Mouse (Mus musculus): ENCODE results near the gene Trappc2. TPM values are rescaled to one million over a fixed set of nuclear protein-coding genes. Genes with fewer than 3 reads are reported as not detected.

Trappc2 gene
- polyA plus RNA-seq, 1 experiment from 2014 or later: 29.0 TPM

GRCm38 (mm10) chrX:166477393-166477792 is 37.0 kb downstream of the Trappc2 start:
- Histone ChIP-seq H3K4me1 (no peaks in the 10 kb centered on the region), H3K4me3 (replicated peaks) (peak overlapping the region; percentile 25), H3K36me3 (no peaks in the 10 kb centered on the region), H3K9me3 (replicated peaks) (no peaks in the 10 kb centered on the region), H3K4me2 (replicated peaks) (peak overlapping the region; percentile 47), H3K9ac (no peak overlapping the region), H3K27ac (replicated peaks) (no peak overlapping the region), H3K27me3 (no peaks in the 10 kb centered on the region)
- no peak for ATAC-seq (ENCODE audit: insufficient number of reproducible peaks, low FRiP score, low TSS enrichment, low read depth)
- 39% methylated on average over 6 of the region's 6 CpGs for WGBS

GRCm38 (mm10) chrX:166478631-166479364 is 38.4 kb downstream of the Trappc2 start:
- Histone ChIP-seq H3K27me3 (no peaks in the 10 kb centered on the region), H3K4me1 (no peaks in the 10 kb centered on the region), H3K4me3 (replicated peaks) (peak overlapping the region; percentile 57), H3K36me3 (no peaks in the 10 kb centered on the region), H3K9ac (peak overlapping the region; percentile 35), H3K27ac (replicated peaks) (peak overlapping the region; percentile 87), H3K9me3 (replicated peaks) (no peaks in the 10 kb centered on the region), H3K4me2 (replicated peaks) (peak overlapping the region; percentile 47)
- peak; percentile 34; the same call in 1 of the 2 replicates for ATAC-seq (ENCODE audit: insufficient number of reproducible peaks, low FRiP score, low TSS enrichment, low read depth)
- WGBS: 18% methylated on average over 28 of the region's 28 CpGs

- ATAC-seq (ENCODE audit: insufficient number of reproducible peaks, low FRiP score, low TSS enrichment, low read depth): peak; percentile 97
- no peaks in the 10 kb centered on the region for H3K9me3 ChIP-seq (replicated peaks)
- H3K4me3 ChIP-seq (replicated peaks): peak within 1 kb of the TSS; percentile 57
- H3K9ac ChIP-seq: peak within 1 kb of the TSS; percentile 35
- H3K36me3 ChIP-seq: no peaks in the 10 kb centered on the region
- H3K4me2 ChIP-seq (replicated peaks): peak within 1 kb of the TSS; percentile 47
- WGBS: 17% methylated on average over 39 of the region's 41 CpGs
- peak within 1 kb of the TSS; percentile 87 for H3K27ac ChIP-seq (replicated peaks)
- no peaks in the 10 kb centered on the region for H3K4me1 ChIP-seq
- no peaks in the 10 kb centered on the region for H3K27me3 ChIP-seq
Measured at GRCm38 (mm10) chrX:166479365-166479983, 39.1 kb downstream of the Trappc2 start, which contains the start of gene Rab9. Gene Rab9, minus strand, starts transcription at chrX:166479867.

- Histone ChIP-seq H3K4me1 (no peaks in the 10 kb centered on the region), H3K36me3 (no peaks in the 10 kb centered on the region), H3K9ac (no peak overlapping the region), H3K27me3 (no peaks in the 10 kb centered on the region), H3K9me3 (replicated peaks) (no peaks in the 10 kb centered on the region), H3K27ac (replicated peaks) (no peak overlapping the region), H3K4me3 (replicated peaks) (no peak overlapping the region), H3K4me2 (replicated peaks) (no peak overlapping the region)
- no peak for ATAC-seq (ENCODE audit: insufficient number of reproducible peaks, low FRiP score, low TSS enrichment, low read depth)
- WGBS: 89% methylated on average over 2 of the region's 2 CpGs
Measured at GRCm38 (mm10) chrX:166495052-166495451, 54.7 kb downstream of the Trappc2 start.

DNA sequence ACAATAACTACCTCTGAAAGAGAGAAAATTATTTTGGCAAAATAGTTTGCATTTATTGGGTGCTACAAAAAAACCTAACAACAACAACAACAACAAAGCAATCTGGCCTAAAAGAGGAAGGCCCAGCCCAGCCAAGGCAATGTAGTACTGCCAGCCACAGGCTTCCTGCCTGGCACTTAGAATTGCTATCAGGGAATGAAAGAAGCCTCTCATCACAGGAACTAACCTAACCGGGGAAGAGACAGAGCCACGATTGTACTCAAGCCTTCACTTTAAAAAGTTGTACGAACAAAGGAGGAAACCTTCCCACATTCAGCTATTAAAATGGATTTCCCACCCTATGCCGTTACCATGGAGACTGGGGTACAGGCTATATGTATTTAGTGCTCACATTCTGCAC is 57.4 kb downstream of the Trappc2 start:
- 61% methylated on average over 4 of the region's 4 CpGs for WGBS
- Histone ChIP-seq H3K4me1 (no peaks in the 10 kb centered on the region), H3K36me3 (no peaks in the 10 kb centered on the region), H3K4me2 (replicated peaks) (no peak overlapping the region), H3K27ac (replicated peaks) (no peak overlapping the region), H3K4me3 (replicated peaks) (no peak overlapping the region), H3K9me3 (replicated peaks) (no peaks in the 10 kb centered on the region), H3K9ac (no peak overlapping the region), H3K27me3 (no peaks in the 10 kb centered on the region)
- ATAC-seq (ENCODE audit: insufficient number of reproducible peaks, low FRiP score, low TSS enrichment, low read depth): no peak

- no peak overlapping the region for H3K4me2 ChIP-seq (replicated peaks)
- WGBS: 73% methylated on average over 1 of the region's 1 CpGs
- no peak for ATAC-seq (ENCODE audit: insufficient number of reproducible peaks, low FRiP score, low TSS enrichment, low read depth)
- no peaks in the 10 kb centered on the region for H3K27me3 ChIP-seq
- no peaks in the 10 kb centered on the region for H3K9me3 ChIP-seq (replicated peaks)
- H3K27ac ChIP-seq (replicated peaks): no peak overlapping the region
- no peak overlapping the region for H3K9ac ChIP-seq
- H3K4me1 ChIP-seq: no peaks in the 10 kb centered on the region
- H3K4me3 ChIP-seq (replicated peaks): no peak overlapping the region
- no peaks in the 10 kb centered on the region for H3K36me3 ChIP-seq
Measured at GRCm38 (mm10) chrX:166499496-166500190, 59.3 kb downstream of the Trappc2 start.

Other genes starting within 250 kb of the Trappc2 start
- gene Gpm6b, start 201.7 kb upstream of the Trappc2 start, polyA plus RNA-seq (2015; fragmentation: Nextera tagmentation; extraction: Ambion mirVana): 27.8 and 28.5 TPM in 2 replicates
- 6.5 and 7.1 TPM in 2 replicates for gene Ofd1, start 130 bp downstream of the Trappc2 start, polyA plus RNA-seq (2015; fragmentation: Nextera tagmentation; extraction: Ambion mirVana)
- gene Rab9, start 39.3 kb downstream of the Trappc2 start, polyA plus RNA-seq (2015; fragmentation: Nextera tagmentation; extraction: Ambion mirVana): 49.8 and 51.9 TPM in 2 replicates
- gene Tceanc, start 78.0 kb downstream of the Trappc2 start, polyA plus RNA-seq (2015; fragmentation: Nextera tagmentation; extraction: Ambion mirVana): 6.5 and 6.8 TPM in 2 replicates
- 159 and 164 TPM in 2 replicates for gene Egfl6, start 145.1 kb downstream of the Trappc2 start, polyA plus RNA-seq (2015; fragmentation: Nextera tagmentation; extraction: Ambion mirVana)

Measured in embryonic facial prominence, embryonic 15.5 days (tissue).